Mouse (Mus musculus) G1E (cell line): ENCODE data around the gene Man1a2.

Experiments
- CTCF ChIP-seq: IDR thresholded peaks from 2 replicates; pipeline ENCODE4 v1.5.1; 2012; ENCODE audit warnings: low read depth, low read length, inconsistent platforms, mixed read lengths
- GATA1 ChIP-seq: IDR thresholded peaks from 2 replicates; pipeline ENCODE4 v1.6.1; 2012; ENCODE audit warnings: borderline replicate concordance, low read length, inconsistent platforms, mixed read lengths
- POLR2AphosphoS5 ChIP-seq: IDR thresholded peaks from 2 replicates; pipeline ENCODE4 v1.6.1; 2012; ENCODE audit warnings: low read depth, low read length, inconsistent platforms; ENCODE audit not compliant: insufficient replicate concordance
- TAL1 ChIP-seq: conservative IDR thresholded peaks from 2 replicates; pipeline ENCODE4 v1.6.1; 2012; ENCODE audit warnings: low read depth, low read length, inconsistent platforms, mixed read lengths

- no peak for TF ChIP-seq CTCF
- TF ChIP-seq TAL1, result no peak
- no peak for TF ChIP-seq POLR2AphosphoS5
- no peak for TF ChIP-seq GATA1
Measured at GRCm38 (mm10) chr3:100552171-100552570, 133.1 kb downstream of the Man1a2 start.
